8 mouse cellular contexts compared by ENCODE assay signal in genomic region chr13:54589996-54590951, GRCm38 (mm10). TPM values are rescaled to one million over a fixed set of nuclear protein-coding genes. Genes with fewer than 3 reads are reported as not detected.
DNase-seq lines count a peak whose midpoint lies in the region; ATAC-seq and TF ChIP-seq lines count a peak whose summit lies in the region.

TSS of gene Nop16 (minus strand) at chr13:54590090.
TSS of gene Higd2a (plus strand) at chr13:54590207.

- TF ChIP-seq POLR2A in olfactory bulb, adult 2 months (IDR thresholded peaks at IDR 0.05; ENCODE audit: insufficient read depth, low read depth, low read length) = peak; percentile 62; the same call in 1 of the 2 replicates
- TF ChIP-seq POLR2A in thymus, adult 2 months (IDR thresholded peaks at IDR 0.05; ENCODE audit: control insufficient read depth, extremely low read depth, insufficient read depth, low read length, poor library complexity) = peak; percentile 50; the same call in 1 of the 2 replicates

- H3K4me2 ChIP-seq in forebrain, embryonic 16.5 days (ENCODE audit: low read length) = peak within 1 kb of the TSS; percentile 79
- H3K4me2 ChIP-seq in lung, embryonic 14.5 days = peak within 1 kb of the TSS; percentile 87

- peak within 1 kb of the TSS; percentile 90 for H3K27ac ChIP-seq in forebrain, embryonic 16.5 days (ENCODE audit: low read length)
- peak within 1 kb of the TSS; percentile 96 for H3K27ac ChIP-seq in layer of hippocampus, adult 2 months
- peak within 1 kb of the TSS; percentile 83 for H3K27ac ChIP-seq in lung, embryonic 14.5 days (ENCODE audit: low read depth)
- H3K27ac ChIP-seq in olfactory bulb, adult 2 months (ENCODE audit: insufficient read depth, low read depth, low read length) = peak within 1 kb of the TSS; percentile 92
- H3K27ac ChIP-seq in thymus, adult 2 months (ENCODE audit: control insufficient read depth, insufficient read depth, low read length) = peak within 1 kb of the TSS; percentile 24; the same call in 1 of the 2 replicates

- peaks cover 36% of the 10 kb centered on the region for H3K4me1 ChIP-seq in G1E (ENCODE audit: insufficient read depth, low read depth, low read length)
- H3K4me1 ChIP-seq in forebrain, embryonic 16.5 days (replicated peaks; ENCODE audit: control insufficient read depth, insufficient read depth, low read length) = peaks cover 25% of the 10 kb centered on the region
- peaks cover 4% of the 10 kb centered on the region; the same call in 1 of the 2 replicates for H3K4me1 ChIP-seq in lung, embryonic 14.5 days (ENCODE audit: insufficient read depth)
- H3K4me1 ChIP-seq in olfactory bulb, adult 2 months (ENCODE audit: control insufficient read depth, insufficient read depth, low read length) = peaks cover 3% of the 10 kb centered on the region; the same call in 1 of the 2 replicates
- peaks cover 3% of the 10 kb centered on the region; the same call in 1 of the 2 replicates for H3K4me1 ChIP-seq in thymus, adult 2 months (replicated peaks; ENCODE audit: control insufficient read depth, insufficient read depth, low read length)

- intact Hi-C loops in heart, postnatal 36 days (cut with DNase I) = loop anchor here (1.0 to 2.0 kb wide), 3 partner anchors 21 to 31 kb away; partner anchors contain the start of genes 4833439L19Rik, Cltb and Faf2

- ATAC-seq in G1E (ENCODE audit: extremely low read depth, insufficient number of reproducible peaks, low FRiP score, poor library complexity, severe bottlenecking) = peak; percentile 94
- peak; percentile 97 for ATAC-seq in forebrain, embryonic 16.5 days
- peak; percentile 99 for ATAC-seq in lung, embryonic 14.5 days (ENCODE audit: insufficient read depth)

- TF ChIP-seq CTCF in G1E (IDR thresholded peaks at IDR 0.05; ENCODE audit: low read depth, low read length) = no peak
- TF ChIP-seq CTCF in layer of hippocampus, adult 2 months (conservative IDR thresholded peaks at IDR 0.05) = no peak
- TF ChIP-seq CTCF in lung, embryonic 14.5 days (IDR thresholded peaks at IDR 0.05; ENCODE audit: low read depth) = no peak
- no peak for TF ChIP-seq CTCF in olfactory bulb, adult 2 months (IDR thresholded peaks at IDR 0.05; ENCODE audit: insufficient read depth, low read depth, low read length)
- TF ChIP-seq CTCF in thymus, adult 2 months (IDR thresholded peaks at IDR 0.05; ENCODE audit: borderline replicate concordance, control insufficient read depth, extremely low read depth, insufficient read depth, low read length, poor library complexity) = no peak

- under 1% methylated on average over 51 of the region's 51 CpGs for WGBS in forebrain, embryonic 16.5 days
- under 1% methylated on average over 51 of the region's 51 CpGs for WGBS in lung, embryonic 14.5 days
- WGBS in olfactory bulb, adult 2 months = under 1% methylated on average over 51 of the region's 51 CpGs
- under 1% methylated on average over 51 of the region's 51 CpGs for WGBS in thymus, adult 2 months

- no peaks in the 10 kb centered on the region for H3K27me3 ChIP-seq in G1E (ENCODE audit: insufficient read depth, low read length)
- no peaks in the 10 kb centered on the region for H3K27me3 ChIP-seq in forebrain, embryonic 16.5 days (replicated peaks; ENCODE audit: control insufficient read depth, insufficient read depth, low read length)
- no peaks in the 10 kb centered on the region for H3K27me3 ChIP-seq in lung, embryonic 14.5 days (ENCODE audit: insufficient read depth, low read length)
- H3K27me3 ChIP-seq in thymus, adult 2 months (ENCODE audit: control insufficient read depth, insufficient read depth, low read length) = no peaks in the 10 kb centered on the region

- H3K4me3 ChIP-seq in G1E (ENCODE audit: low read depth, low read length) = peak within 1 kb of the TSS; percentile 96
- peak within 1 kb of the TSS; percentile 92 for H3K4me3 ChIP-seq in forebrain, embryonic 16.5 days (replicated peaks; ENCODE audit: low read length)
- H3K4me3 ChIP-seq in layer of hippocampus, adult 2 months = peak within 1 kb of the TSS; percentile 95
- H3K4me3 ChIP-seq in lung, embryonic 14.5 days (ENCODE audit: low read depth, low read length) = peak within 1 kb of the TSS; percentile 85
- peak within 1 kb of the TSS; percentile 96 for H3K4me3 ChIP-seq in olfactory bulb, adult 2 months (ENCODE audit: insufficient read depth, low read depth, low read length)
- peak within 1 kb of the TSS; percentile 97 for H3K4me3 ChIP-seq in thymus, adult 2 months (ENCODE audit: control insufficient read depth, insufficient read depth, low read length)

- peak within 1 kb of the TSS; percentile 83 for H3K9ac ChIP-seq in forebrain, embryonic 16.5 days (replicated peaks; ENCODE audit: low read depth, low read length)
- H3K9ac ChIP-seq in lung, embryonic 14.5 days = peak within 1 kb of the TSS; percentile 87

- peak; percentile 85 for DNase-seq in G1E (ENCODE audit: low spot score)
- peak; percentile 95 to 99 for DNase-seq in cerebellum, adult 18-20 months
- DNase-seq in heart, postnatal 36 days = peak; percentile 94 to 95
- peak; percentile 94 to 99 for DNase-seq in layer of hippocampus, adult 2 months (ENCODE audit: low spot score in 2 of 2)
- peak; percentile 100 for DNase-seq in lung, embryonic 14.5 days
- peak; percentile 97 for DNase-seq in thymus, adult 2 months

- peaks cover 69% of the 10 kb centered on the region for H3K36me3 ChIP-seq in G1E (replicated peaks)
- no peaks in the 10 kb centered on the region for H3K36me3 ChIP-seq in forebrain, embryonic 16.5 days (ENCODE audit: control insufficient read depth, insufficient read depth)
- H3K36me3 ChIP-seq in lung, embryonic 14.5 days (ENCODE audit: insufficient read depth) = peaks cover 40% of the 10 kb centered on the region
- H3K36me3 ChIP-seq in thymus, adult 2 months (ENCODE audit: control insufficient read depth, insufficient read depth, low read length) = no peaks in the 10 kb centered on the region

- no peaks in the 10 kb centered on the region for H3K9me3 ChIP-seq in G1E (replicated peaks)
- no peaks in the 10 kb centered on the region for H3K9me3 ChIP-seq in forebrain, embryonic 16.5 days (ENCODE audit: control insufficient read depth, low read length)
- H3K9me3 ChIP-seq in lung, embryonic 14.5 days (ENCODE audit: low read depth, low read length) = no peaks in the 10 kb centered on the region

RNA-seq across cellular contexts. Expression of gene Nop16, which starts in this region (rescaled TPM):
- total RNA-seq in G1E (2014; fragmentation: Nextera tagmentation) (64.7 and 76.0 TPM in 2 replicates), G1E (2017) (59.4 and 65.7 TPM in 2 replicates)
- 63.8 and 65.1 TPM in 2 replicates for polyA plus RNA-seq in G1E (2012)
- polyA plus RNA-seq in forebrain, embryonic 16.5 days (2015; fragmentation: Nextera tagmentation; extraction: Ambion mirVana) = 67.7 and 69.8 TPM in 2 replicates
- 10 to 100 TPM; 16.5 to 17.3 TPM for total RNA-seq in heart, postnatal 36 days (2021)
- 10 to 100 TPM; 24.8 to 28.1 TPM for total RNA-seq in layer of hippocampus, adult 2 months (2021)
- polyA plus RNA-seq in lung, embryonic 14.5 days (2014; fragmentation: Nextera tagmentation; extraction: Ambion mirVana) = 70.2 and 84.2 TPM in 2 replicates
- polyA plus RNA-seq in olfactory bulb, adult 2 months (2012; ENCODE audit: insufficient read depth, insufficient read length, low replicate concordance, missing spikeins) = not detected in 2 replicates
- 8.6 and 8.7 TPM in 2 replicates for polyA plus RNA-seq in thymus, adult 2 months (2012; rRNA removed)

RNA-seq across cellular contexts. Expression of gene Higd2a, which starts in this region (rescaled TPM):
- 74.0 and 79.3 TPM in 2 replicates for total RNA-seq in G1E (2014; fragmentation: Nextera tagmentation)
- total RNA-seq in G1E (2017) = 65.2 and 67.7 TPM in 2 replicates
- 26.4 and 84.5 TPM in 2 replicates for polyA plus RNA-seq in G1E (2012)
- 195 and 207 TPM in 2 replicates for polyA plus RNA-seq in forebrain, embryonic 16.5 days (2015; fragmentation: Nextera tagmentation; extraction: Ambion mirVana)
- total RNA-seq in heart, postnatal 36 days (2021) = 100 to 1,000 TPM; 194 to 196 TPM
- total RNA-seq in layer of hippocampus, adult 2 months (2021) = 100 to 1,000 TPM; 163 to 167 TPM
- 167 and 171 TPM in 2 replicates for polyA plus RNA-seq in lung, embryonic 14.5 days (2014; fragmentation: Nextera tagmentation; extraction: Ambion mirVana)
- polyA plus RNA-seq in olfactory bulb, adult 2 months (2012; ENCODE audit: insufficient read depth, insufficient read length, low replicate concordance, missing spikeins) = not detected in 2 replicates
- 112 and 116 TPM in 2 replicates for polyA plus RNA-seq in thymus, adult 2 months (2012; rRNA removed)

Comparison
In these comparisons a context has a peak if more than half of its experiments do, and no peak if none do; other contexts are left out.
1. Peak in every context shown above with its lines: DNase-seq, ATAC-seq, H3K4me3 ChIP-seq and H3K27ac ChIP-seq.
2. H3K27ac ChIP-seq: peak in every context shown above with its lines; median percentile 96 in layer of hippocampus, adult 2 months; 92 in olfactory bulb, adult 2 months; 90 in forebrain, embryonic 16.5 days; 83 in lung, embryonic 14.5 days; 24 in thymus, adult 2 months.